Mouse (Mus musculus): ENCODE results near the gene Pygm. TPM values are rescaled to one million over a fixed set of nuclear protein-coding genes. Genes with fewer than 3 reads are reported as not detected.
A peak's percentile ranks its signal among the peaks of the same experiment; 100 is the strongest.

Pygm gene
- polyA plus RNA-seq, 1 experiment from 2014 or later, result 22.3 TPM

GRCm38 (mm10) chr19:6361291-6361690 lies 22.9 kb upstream of the Pygm start:
- peaks cover 19% of the 10 kb centered on the region for H3K4me1 ChIP-seq
- no peak for ATAC-seq (ENCODE audit: borderline replicate concordance, extremely low read depth, low FRiP score, low TSS enrichment)
- 90% methylated on average over 3 of the region's 3 CpGs for WGBS
- no peaks in the 10 kb centered on the region for H3K27me3 ChIP-seq
- peaks cover 13% of the 10 kb centered on the region for H3K36me3 ChIP-seq
- H3K4me2 ChIP-seq, result no peak overlapping the region
- no peak overlapping the region for H3K27ac ChIP-seq
- H3K4me3 ChIP-seq, result no peak overlapping the region
- H3K9ac ChIP-seq, result no peak overlapping the region
- no peaks in the 10 kb centered on the region for H3K9me3 ChIP-seq

DNA sequence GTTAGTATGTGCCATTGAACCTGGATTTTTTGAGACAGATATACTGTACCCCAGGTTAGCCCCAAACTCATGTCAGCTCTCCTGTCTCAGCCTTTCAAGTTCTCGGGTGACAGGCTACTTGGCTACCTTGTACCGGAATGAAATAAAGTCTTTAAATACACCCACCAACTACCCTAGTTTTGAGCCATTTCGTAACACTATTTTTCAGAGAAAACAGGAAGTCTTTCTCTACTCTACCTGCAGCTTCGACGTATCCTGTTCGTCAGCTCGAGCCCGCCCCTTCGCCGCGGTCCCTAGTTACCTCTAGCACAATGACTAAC lies 21.1 kb upstream of the Pygm start:
- Histone ChIP-seq H3K9me3 (no peaks in the 10 kb centered on the region), H3K4me3 (peak overlapping the region; percentile 85), H3K4me1 (peaks cover 28% of the 10 kb centered on the region), H3K36me3 (peaks cover 30% of the 10 kb centered on the region), H3K9ac (peak overlapping the region; percentile 55), H3K27ac (peak overlapping the region; percentile 35; the same call in 1 of the 2 replicates), H3K27me3 (no peaks in the 10 kb centered on the region), H3K4me2 (peak overlapping the region; percentile 59)
- under 1% methylated on average over 11 of the region's 11 CpGs for WGBS
- ATAC-seq (ENCODE audit: borderline replicate concordance, extremely low read depth, low FRiP score, low TSS enrichment), result no peak

DNA sequence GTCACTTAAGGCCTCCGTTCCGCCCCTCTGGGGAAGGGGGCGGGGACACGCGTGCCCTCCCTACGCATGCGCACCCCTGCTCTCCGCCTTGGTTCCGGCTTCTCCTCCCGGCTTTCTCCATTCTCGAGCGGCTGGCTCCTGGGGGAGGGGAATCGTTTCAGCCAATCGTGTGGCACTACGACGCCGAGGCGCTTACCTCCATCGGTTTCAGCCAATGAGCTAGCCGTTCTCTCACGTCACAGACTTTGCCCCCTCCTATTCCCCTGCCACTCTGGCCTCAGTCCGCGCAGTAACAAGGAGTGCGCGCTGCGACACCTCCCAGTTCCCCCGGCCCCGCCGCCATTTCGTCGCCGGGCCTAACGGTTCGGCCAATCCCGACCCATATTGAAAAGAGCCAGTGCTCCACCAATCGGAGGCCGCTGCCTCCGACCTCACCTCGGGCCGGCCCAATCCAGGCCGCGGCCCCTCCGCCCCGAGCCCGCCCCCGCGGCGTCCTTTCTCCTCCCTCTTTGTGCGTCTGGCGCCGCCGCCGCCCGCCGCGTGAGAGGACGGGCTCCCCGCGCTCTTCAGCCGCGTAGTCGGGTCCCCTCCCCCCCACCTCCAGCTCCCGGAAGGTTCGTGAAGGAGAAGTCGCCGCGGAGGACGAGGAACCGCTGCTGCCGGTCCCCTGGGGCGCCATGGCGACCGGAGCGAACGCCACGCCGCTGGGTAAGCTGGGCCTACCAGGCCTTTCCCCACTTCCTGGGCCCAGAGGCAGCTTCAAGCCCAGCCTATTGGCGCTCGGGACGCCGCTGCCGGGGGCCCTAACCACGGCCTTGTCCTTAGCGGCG lies 20.6 kb upstream of the Pygm start, which contains the start of gene Sf1:
Sf1 (plus strand) TSS at position 280 of the 830 bp plus-strand sequence.
- H3K27me3 ChIP-seq, result no peaks in the 10 kb centered on the region
- peak within 1 kb of the TSS; percentile 67 for H3K4me2 ChIP-seq
- peak within 1 kb of the TSS; percentile 85 for H3K4me3 ChIP-seq
- peak within 1 kb of the TSS; percentile 97 for H3K27ac ChIP-seq
- peaks cover 28% of the 10 kb centered on the region for H3K4me1 ChIP-seq
- WGBS, result under 1% methylated on average over 78 of the region's 85 CpGs
- H3K9ac ChIP-seq, result peak within 1 kb of the TSS; percentile 95
- H3K9me3 ChIP-seq, result no peaks in the 10 kb centered on the region
- peak; percentile 98 for ATAC-seq (ENCODE audit: borderline replicate concordance, extremely low read depth, low FRiP score, low TSS enrichment)
- H3K36me3 ChIP-seq, result peaks cover 36% of the 10 kb centered on the region

DNA sequence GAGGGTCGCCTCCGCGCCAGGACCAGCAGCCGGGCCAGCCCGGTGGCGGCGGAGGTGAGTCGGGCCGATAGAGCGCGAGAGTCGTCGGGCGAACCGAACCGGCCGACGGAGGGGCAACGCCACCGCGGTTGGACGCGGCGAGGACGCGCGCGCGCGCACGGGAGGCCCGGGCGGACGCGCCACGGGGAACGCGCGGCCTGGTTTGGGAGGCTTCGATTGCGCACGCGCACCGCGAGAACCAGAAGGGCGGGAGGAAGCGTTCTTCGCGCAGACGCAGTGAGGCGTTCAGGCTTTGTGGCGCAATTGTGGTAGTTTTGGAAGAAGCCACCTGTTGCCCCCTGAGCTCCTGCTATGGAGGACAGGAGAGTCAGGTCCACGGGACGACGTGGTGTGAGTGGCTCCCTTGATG lies 19.9 kb upstream of the Pygm start:
- WGBS, result under 1% methylated on average over 55 of the region's 55 CpGs
- H3K4me1 ChIP-seq, result peaks cover 28% of the 10 kb centered on the region
- H3K9me3 ChIP-seq, result no peaks in the 10 kb centered on the region
- no peaks in the 10 kb centered on the region for H3K27me3 ChIP-seq
- peak overlapping the region; percentile 97 for H3K27ac ChIP-seq
- peaks cover 42% of the 10 kb centered on the region for H3K36me3 ChIP-seq
- H3K4me2 ChIP-seq, result peak overlapping the region; percentile 67
- peak overlapping the region; percentile 85 for H3K4me3 ChIP-seq
- peak overlapping the region; percentile 95 for H3K9ac ChIP-seq
- no peak for ATAC-seq (ENCODE audit: borderline replicate concordance, extremely low read depth, low FRiP score, low TSS enrichment)

DNA sequence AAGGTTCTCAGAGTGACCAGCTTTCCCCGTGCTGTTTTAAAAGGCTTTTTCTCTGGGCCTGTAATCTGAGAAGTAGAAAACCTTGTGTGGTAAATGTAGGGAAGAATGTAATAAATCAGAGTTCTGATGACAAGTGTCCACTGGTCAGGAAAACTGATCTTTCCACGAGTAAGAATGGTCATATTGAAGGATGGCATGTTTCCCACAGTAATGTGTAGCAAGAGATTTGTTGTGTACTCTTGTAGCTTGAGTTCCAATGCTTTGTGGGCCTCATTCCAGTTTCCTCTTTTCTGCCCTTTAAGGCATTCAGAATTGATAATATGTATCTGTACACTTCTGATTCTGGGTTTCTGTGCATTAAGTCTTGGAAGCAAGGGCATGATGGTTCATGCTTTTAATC lies 19.4 kb upstream of the Pygm start:
- no peak for ATAC-seq (ENCODE audit: borderline replicate concordance, extremely low read depth, low FRiP score, low TSS enrichment)
- Histone ChIP-seq H3K4me3 (peak overlapping the region; percentile 85), H3K9ac (peak overlapping the region; percentile 95), H3K27me3 (no peaks in the 10 kb centered on the region), H3K4me2 (peak overlapping the region; percentile 67), H3K9me3 (no peaks in the 10 kb centered on the region), H3K36me3 (peaks cover 46% of the 10 kb centered on the region), H3K4me1 (peaks cover 28% of the 10 kb centered on the region), H3K27ac (no peak overlapping the region)
- WGBS, result 1% methylated on average over 2 of the region's 2 CpGs

- Histone ChIP-seq H3K9me3 (no peaks in the 10 kb centered on the region), H3K27me3 (no peaks in the 10 kb centered on the region), H3K9ac (no peak overlapping the region), H3K27ac (no peak overlapping the region), H3K4me3 (no peak overlapping the region), H3K36me3 (peaks cover 93% of the 10 kb centered on the region), H3K4me1 (peaks cover 21% of the 10 kb centered on the region), H3K4me2 (no peak overlapping the region)
- WGBS, result 89% methylated on average over 2 of the region's 2 CpGs
- ATAC-seq (ENCODE audit: borderline replicate concordance, extremely low read depth, low FRiP score, low TSS enrichment), result no peak
Measured at GRCm38 (mm10) chr19:6370175-6370574, 14.0 kb upstream of the Pygm start.

DNA sequence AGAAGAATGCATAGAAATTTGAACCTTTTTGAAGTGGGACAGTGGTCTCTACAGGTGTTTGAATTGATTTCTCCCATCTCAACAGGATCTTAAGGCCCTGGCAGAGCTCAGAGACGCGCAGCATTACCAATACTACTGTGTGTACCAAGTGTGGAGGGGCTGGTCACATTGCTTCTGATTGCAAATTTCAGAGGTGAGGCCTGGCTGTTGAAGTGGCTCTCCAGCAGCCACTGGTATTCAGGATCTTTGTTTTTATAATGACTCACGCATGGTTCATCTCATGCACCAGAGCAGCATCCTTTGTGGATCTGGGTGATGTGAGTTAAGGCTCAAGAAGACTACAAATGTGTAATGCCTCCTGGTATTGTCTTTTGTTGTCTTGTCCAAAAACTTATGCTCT lies 11.8 kb upstream of the Pygm start:
- H3K27ac ChIP-seq, result no peak overlapping the region
- H3K4me3 ChIP-seq, result no peak overlapping the region
- no peaks in the 10 kb centered on the region for H3K27me3 ChIP-seq
- no peaks in the 10 kb centered on the region for H3K9me3 ChIP-seq
- no peak for ATAC-seq (ENCODE audit: borderline replicate concordance, extremely low read depth, low FRiP score, low TSS enrichment)
- peaks cover 94% of the 10 kb centered on the region for H3K36me3 ChIP-seq
- H3K4me1 ChIP-seq, result peaks cover 6% of the 10 kb centered on the region; the same call in 1 of the 2 replicates
- H3K4me2 ChIP-seq, result no peak overlapping the region
- 78% methylated on average over 3 of the region's 3 CpGs for WGBS
- H3K9ac ChIP-seq, result no peak overlapping the region

DNA sequence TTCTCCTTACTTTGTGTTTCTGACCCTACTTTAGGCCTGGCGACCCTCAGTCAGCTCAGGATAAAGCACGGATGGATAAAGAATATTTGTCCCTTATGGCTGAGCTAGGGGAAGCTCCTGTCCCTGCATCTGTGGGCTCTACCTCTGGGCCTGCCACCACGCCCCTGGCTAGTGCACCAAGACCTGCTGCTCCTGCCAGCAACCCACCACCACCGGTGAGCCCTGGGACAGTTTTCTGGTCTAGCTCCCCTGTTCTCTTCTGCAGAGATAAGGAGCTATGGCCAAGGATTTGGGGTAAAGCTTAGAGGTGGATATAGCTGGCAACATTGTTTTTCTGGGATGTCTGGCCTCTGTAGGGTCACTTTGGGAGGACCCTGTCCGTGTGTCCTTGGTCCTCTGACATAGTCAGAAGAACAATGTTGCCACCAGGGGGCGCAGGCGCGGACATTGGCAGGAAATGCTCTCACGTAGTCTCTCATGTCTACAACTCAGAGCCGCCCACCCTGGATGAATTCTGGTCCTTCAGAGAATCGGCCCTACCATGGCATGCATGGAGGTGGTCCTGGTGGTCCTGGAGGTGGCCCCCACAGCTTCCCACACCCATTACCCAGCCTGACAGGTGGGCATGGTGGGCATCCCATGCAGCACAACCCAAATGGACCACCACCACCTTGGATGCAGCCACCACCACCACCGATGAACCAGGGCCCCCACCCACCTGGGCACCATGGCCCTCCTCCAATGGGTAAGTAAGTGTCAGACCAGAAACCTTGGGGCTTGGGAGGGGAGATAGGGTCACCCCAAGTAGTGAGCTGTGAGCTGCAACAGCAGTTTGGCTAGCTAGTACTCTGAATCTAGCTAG lies 10.4 kb upstream of the Pygm start:
- Histone ChIP-seq H3K4me2 (no peak overlapping the region), H3K27me3 (no peaks in the 10 kb centered on the region), H3K9ac (no peak overlapping the region), H3K9me3 (no peaks in the 10 kb centered on the region), H3K36me3 (peaks cover 95% of the 10 kb centered on the region), H3K4me3 (no peak overlapping the region), H3K4me1 (0 out of 2 replicates have a peak, but pooled peaks cover 3% of the 10 kb centered on the region), H3K27ac (no peak overlapping the region)
- WGBS, result 62% methylated on average over 12 of the region's 12 CpGs
- peak; percentile 44 for ATAC-seq (ENCODE audit: borderline replicate concordance, extremely low read depth, low FRiP score, low TSS enrichment)

DNA sequence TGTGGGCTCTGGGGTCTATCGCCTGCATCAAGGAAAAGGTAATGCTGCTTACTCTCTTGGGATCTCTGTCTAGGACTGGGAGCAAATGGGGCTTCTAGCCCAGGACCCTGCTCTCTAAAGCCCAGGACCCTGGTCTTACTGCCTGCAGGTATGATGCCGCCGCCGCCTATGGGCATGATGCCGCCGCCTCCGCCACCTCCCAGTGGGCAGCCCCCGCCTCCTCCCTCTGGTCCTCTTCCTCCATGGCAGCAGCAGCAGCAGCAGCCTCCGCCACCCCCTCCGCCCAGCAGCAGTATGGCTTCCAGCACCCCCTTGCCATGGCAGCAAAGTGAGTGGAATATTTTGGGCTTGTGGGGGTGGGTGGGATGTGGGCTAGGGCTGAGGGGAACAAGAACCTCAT lies 9.6 kb upstream of the Pygm start:
- no peaks in the 10 kb centered on the region for H3K9me3 ChIP-seq
- no peak for ATAC-seq (ENCODE audit: borderline replicate concordance, extremely low read depth, low FRiP score, low TSS enrichment)
- no peak overlapping the region for H3K4me2 ChIP-seq
- H3K4me1 ChIP-seq, result 0 out of 2 replicates have a peak, but pooled peaks cover 3% of the 10 kb centered on the region
- no peak overlapping the region for H3K9ac ChIP-seq
- H3K27ac ChIP-seq, result no peak overlapping the region
- H3K4me3 ChIP-seq, result no peak overlapping the region
- no peaks in the 10 kb centered on the region for H3K27me3 ChIP-seq
- WGBS, result 99% methylated on average over 10 of the region's 10 CpGs
- H3K36me3 ChIP-seq, result peaks cover 94% of the 10 kb centered on the region

DNA sequence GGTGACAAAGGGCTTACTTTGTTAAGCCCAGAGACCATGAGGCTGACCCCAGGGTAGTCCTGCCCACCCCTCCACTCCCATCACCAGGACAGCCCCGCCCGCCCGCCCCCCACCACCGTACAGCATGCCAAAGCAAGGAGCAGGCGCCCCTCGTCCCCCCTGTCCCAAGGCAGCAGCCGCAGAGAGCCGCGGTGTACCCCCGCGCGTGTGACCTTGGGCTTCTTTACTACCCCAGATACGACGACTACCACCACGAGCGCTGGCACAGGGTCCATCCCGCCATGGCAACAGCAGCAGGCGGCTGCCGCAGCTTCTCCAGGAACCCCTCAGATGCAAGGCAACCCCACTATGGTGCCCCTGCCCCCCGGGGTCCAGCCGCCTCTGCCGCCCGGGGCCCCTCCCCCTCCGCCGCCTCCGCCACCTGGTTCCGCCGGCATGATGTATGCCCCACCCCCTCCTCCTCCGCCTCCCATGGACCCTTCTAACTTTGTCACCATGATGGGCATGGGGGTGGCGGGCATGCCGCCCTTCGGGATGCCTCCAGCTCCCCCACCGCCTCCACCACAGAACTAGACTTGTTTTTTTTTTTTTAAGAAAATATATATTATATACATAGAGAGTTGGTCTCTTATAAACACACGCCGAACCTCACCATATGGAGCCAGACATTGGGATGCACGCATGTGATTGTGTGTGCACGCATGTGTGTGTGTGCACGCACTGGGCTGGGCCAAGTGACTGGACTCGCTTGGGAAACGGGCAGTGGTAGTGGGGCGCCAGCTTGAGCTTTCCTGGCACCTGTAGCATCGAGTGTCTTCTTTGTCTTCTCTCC lies 8.6 kb upstream of the Pygm start:
- WGBS, result 90% methylated on average over 39 of the region's 42 CpGs
- ATAC-seq (ENCODE audit: borderline replicate concordance, extremely low read depth, low FRiP score, low TSS enrichment), result no peak

DNA sequence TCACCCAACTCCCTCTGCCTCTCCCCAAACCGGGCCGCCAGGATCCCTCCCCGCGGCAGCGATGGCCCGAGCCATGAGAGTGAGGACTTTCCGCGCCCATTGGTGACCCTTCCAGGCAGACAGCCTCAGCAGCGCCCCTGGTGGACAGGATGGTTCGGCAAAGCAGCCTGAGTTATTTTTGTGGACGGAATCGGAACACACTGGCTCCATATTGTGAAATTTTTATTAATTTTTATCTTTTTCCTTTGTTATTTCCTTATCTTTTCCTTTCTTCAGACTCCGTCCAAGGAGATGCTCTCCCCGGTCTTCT lies 8.0 kb upstream of the Pygm start:
- Histone ChIP-seq H3K27ac (no peak overlapping the region), H3K4me1 (peaks cover 3% of the 10 kb centered on the region; the same call in 1 of the 2 replicates), H3K27me3 (no peaks in the 10 kb centered on the region), H3K4me3 (no peak overlapping the region), H3K36me3 (peaks cover 79% of the 10 kb centered on the region), H3K9ac (no peak overlapping the region), H3K4me2 (no peak overlapping the region), H3K9me3 (no peaks in the 10 kb centered on the region)
- WGBS, result 73% methylated on average over 14 of the region's 14 CpGs
- no peak for ATAC-seq (ENCODE audit: borderline replicate concordance, extremely low read depth, low FRiP score, low TSS enrichment)

More for the DNA sequence above, 8.6 kb upstream of the Pygm start:
- Histone ChIP-seq H3K27me3 (no peaks in the 10 kb centered on the region), H3K4me3 (no peak overlapping the region), H3K27ac (no peak overlapping the region), H3K9me3 (no peaks in the 10 kb centered on the region), H3K36me3 (peaks cover 85% of the 10 kb centered on the region), H3K4me1 (peaks cover 3% of the 10 kb centered on the region; the same call in 1 of the 2 replicates), H3K9ac (no peak overlapping the region), H3K4me2 (no peak overlapping the region)

Measured in lung, embryonic 15.5 days (tissue).